Mouse (Mus musculus) kidney, adult 2 months (tissue): ENCODE measurements at regions not wholly inside any gene's neighbourhood (a gene's known extent, or its start where the extent isn't known, plus 50 kb on each side); places are given as distances from the start of the nearest gene placed in this dataset.
A peak's percentile ranks its signal among the peaks of the same experiment; 100 is the strongest.

Source experiments
- DNase-seq: peaks from one replicate; pipeline ENCODE4 v3.0.0; 2021
- H3K27ac ChIP-seq: fragments of 200-500 bp; 2 replicates; pipeline ENCODE4 v1.5.1; 2012; ENCODE audit warnings: low read depth, low read length, control low read depth, inconsistent platforms; ENCODE audit not compliant: insufficient read depth
- H3K27me3 ChIP-seq: fragments of 200-500 bp; replicated peaks from 2 replicates; pipeline ENCODE4 v1.6.1; 2012; ENCODE audit warnings: mild to moderate bottlenecking, moderate library complexity, low read length, inconsistent platforms; ENCODE audit not compliant: control insufficient read depth, insufficient read depth
- H3K36me3 ChIP-seq: fragments of 200-500 bp; 2 replicates; pipeline ENCODE4 v1.6.1; 2012; ENCODE audit warnings: mild to moderate bottlenecking, moderate library complexity, low read length, inconsistent platforms; ENCODE audit not compliant: control insufficient read depth, insufficient read depth
- H3K4me1 ChIP-seq: fragments of 200-500 bp; 2 replicates; pipeline ENCODE4 v1.6.1; 2011; ENCODE audit warnings: low read length; ENCODE audit not compliant: control insufficient read depth, insufficient read depth
- H3K4me3 ChIP-seq: fragments of 200-500 bp; 2 replicates; pipeline ENCODE4 v1.5.1; 2011; ENCODE audit warnings: mild to moderate bottlenecking, low read depth, low read length, control low read depth; ENCODE audit not compliant: insufficient read depth
- CTCF ChIP-seq: fragments of 200-500 bp; conservative IDR thresholded peaks from 2 replicates; pipeline ENCODE4 v1.5.1; 2011; ENCODE audit warnings: low read depth, mild to moderate bottlenecking, control low read depth, low read length, moderate library complexity, mixed read lengths; ENCODE audit not compliant: insufficient read depth, insufficient read length
- POLR2A ChIP-seq: fragments of 200-500 bp; IDR thresholded peaks from one replicate; pipeline ENCODE4 v1.6.1; 2011; ENCODE audit warnings: low read depth, low read length, control low read depth
- WGBS: fragments of 180-500 bp; shearing (Covaris S2); methylation state at CpG from one replicate; pipeline ENCODE4 v1.1.7; 2018; 5-methylcytosine and 5-hydroxymethylcytosine counted together

DNA sequence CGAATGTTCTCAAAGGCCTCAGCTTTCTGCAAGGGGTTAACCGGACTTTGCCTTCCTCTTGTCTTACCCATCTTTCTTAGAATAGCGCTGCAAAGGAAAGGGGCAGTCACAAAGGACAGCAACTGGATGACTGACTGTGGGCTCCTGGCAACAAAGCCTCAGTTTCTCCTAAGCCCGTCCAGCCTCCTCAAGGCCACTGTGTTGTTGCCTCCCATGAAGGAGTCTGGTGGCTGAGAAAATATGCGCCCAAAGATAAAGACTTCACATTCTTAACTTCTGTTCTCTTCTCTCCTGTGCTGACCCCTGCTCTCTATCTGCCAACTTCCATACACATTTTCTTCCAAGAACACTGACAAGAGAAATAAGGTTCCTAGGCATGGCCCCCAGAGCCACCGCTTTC, 76.3 kb upstream of the Otud4 start:
- no peak overlapping the region for H3K4me3 ChIP-seq
- no peak for TF ChIP-seq POLR2A
- TF ChIP-seq CTCF: no peak
- no peaks in the 10 kb centered on the region for H3K4me1 ChIP-seq
- no peaks in the 10 kb centered on the region for H3K36me3 ChIP-seq
- DNase-seq: no peak
- H3K27ac ChIP-seq: no peak overlapping the region
- 88% methylated on average over 6 of the region's 6 CpGs for WGBS
- no peaks in the 10 kb centered on the region for H3K27me3 ChIP-seq

DNA sequence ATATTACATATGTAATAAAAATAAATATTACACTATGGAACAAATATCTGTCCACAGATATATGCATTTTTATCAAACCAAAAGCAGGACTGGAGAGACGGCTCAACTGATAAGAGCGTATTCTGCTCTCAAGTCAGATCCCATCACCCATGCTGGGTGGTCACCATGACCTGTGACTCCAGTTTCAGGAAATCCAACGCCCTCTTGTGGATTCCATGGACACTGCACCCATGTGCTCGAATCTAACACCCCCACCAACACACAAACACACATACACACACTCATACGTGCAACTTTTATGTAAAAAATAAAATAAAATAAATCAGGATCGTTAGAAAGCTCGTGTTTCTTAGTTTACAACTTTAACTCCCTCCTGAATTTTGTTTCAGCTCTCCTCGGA, 76.7 kb upstream of the Otud4 start:
- H3K36me3 ChIP-seq: no peaks in the 10 kb centered on the region
- 79% methylated on average over 8 of the region's 8 CpGs for WGBS
- TF ChIP-seq POLR2A (no peak), CTCF (0 out of 2 replicates have a peak, but pooled peaks have one; percentile 15)
- H3K4me3 ChIP-seq: no peak overlapping the region
- no peak for DNase-seq
- H3K4me1 ChIP-seq: no peaks in the 10 kb centered on the region
- no peaks in the 10 kb centered on the region for H3K27me3 ChIP-seq
- H3K27ac ChIP-seq: no peak overlapping the region

DNA sequence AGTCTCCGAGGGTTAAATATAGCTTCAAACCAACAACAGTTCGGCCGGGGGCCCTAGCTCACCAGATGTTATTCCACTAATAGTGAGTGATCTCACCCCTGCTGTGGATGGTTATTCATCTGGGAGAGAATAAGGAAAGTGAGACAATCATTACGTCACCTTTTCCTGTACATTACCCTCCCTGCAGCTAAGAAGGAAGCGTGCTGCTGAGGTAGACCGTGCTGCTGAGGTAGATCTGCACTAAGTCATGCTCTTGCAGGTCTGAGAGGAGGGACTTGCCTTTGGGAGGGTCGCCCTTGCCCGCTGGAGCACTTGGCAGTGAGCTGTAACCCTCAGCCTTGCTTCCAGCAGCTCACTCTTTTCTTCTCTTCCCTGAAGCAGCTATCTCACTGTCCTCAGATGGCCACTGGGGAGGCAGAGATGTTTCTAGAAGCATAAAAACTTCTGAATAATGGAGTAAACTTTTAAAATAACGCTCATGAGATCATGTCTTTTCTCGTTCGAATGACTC, 77.3 kb upstream of the Otud4 start:
- Histone ChIP-seq H3K4me1 (no peaks in the 10 kb centered on the region), H3K27ac (no peak overlapping the region), H3K4me3 (no peak overlapping the region), H3K36me3 (no peaks in the 10 kb centered on the region), H3K27me3 (no peaks in the 10 kb centered on the region)
- peak; percentile 17 for DNase-seq
- WGBS: 48% methylated on average over 11 of the region's 11 CpGs
- TF ChIP-seq CTCF (no peak), POLR2A (no peak)

DNA sequence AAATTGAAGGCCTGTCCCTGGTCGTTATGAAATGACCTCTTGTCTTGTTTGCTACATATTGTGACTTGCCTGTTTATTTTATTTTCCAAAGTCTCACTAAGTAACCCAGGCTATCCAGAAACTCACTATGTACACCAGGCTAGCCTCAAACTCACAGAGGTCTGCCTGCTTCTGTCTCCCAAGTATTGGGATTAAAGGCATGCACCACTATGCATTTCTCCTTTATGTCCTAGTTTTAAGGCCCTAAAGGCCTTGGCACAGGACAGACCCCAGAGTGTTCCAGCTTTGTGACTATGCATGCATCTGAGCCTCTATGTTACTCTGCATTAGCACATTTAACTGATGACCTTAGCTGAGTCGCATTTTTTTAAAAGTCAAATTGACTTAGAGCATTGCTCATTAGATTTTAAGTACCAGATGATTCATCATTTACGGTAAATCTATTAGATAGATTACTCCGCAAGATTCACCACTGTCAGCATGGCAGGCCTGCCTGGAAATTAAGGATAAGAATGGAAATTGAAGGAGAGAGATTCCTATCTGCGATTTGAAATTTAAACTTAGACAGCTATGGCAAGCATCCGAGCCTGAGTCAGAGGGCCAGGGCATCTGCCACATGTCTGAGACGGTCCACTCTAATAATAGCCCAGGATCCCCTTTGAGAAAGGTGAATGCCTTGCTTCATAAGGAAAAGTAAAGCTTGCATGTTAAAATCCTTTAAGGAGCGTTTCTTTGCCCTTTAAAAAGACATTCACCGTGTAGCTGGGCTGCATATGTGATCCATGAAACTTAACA, 78.0 kb upstream of the Otud4 start:
- H3K27me3 ChIP-seq: no peaks in the 10 kb centered on the region
- no peak overlapping the region for H3K4me3 ChIP-seq
- TF ChIP-seq POLR2A: no peak
- no peak for TF ChIP-seq CTCF
- no peak overlapping the region for H3K27ac ChIP-seq
- no peaks in the 10 kb centered on the region for H3K36me3 ChIP-seq
- H3K4me1 ChIP-seq: no peaks in the 10 kb centered on the region
- no peak for DNase-seq
- whole genome bisulfite sequencing: 66% methylated on average over 9 of the region's 9 CpGs

DNA sequence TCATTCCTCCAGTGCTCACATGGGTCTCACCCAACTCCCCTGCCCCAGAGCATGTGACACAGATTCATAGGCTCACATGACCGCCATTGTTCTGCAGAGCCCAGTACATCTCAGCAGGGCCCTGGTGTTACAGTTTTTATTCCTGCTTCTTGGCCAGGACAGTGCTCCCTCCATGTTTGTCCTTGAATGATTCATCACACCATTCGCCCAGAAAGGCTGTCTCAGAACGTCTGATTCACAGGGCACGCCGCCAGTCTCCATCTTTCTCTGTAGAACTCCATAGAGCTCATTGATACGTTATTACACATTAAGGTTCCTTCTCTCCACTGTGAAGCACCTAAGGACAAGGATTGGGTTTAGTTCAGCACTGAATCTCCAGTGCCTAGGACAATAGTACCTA, 79.9 kb upstream of the Otud4 start:
- H3K27me3 ChIP-seq: no peaks in the 10 kb centered on the region
- no peaks in the 10 kb centered on the region for H3K4me1 ChIP-seq
- no peak overlapping the region for H3K4me3 ChIP-seq
- 93% methylated on average over 6 of the region's 6 CpGs for WGBS
- no peak for DNase-seq
- H3K36me3 ChIP-seq: no peaks in the 10 kb centered on the region
- no peak overlapping the region for H3K27ac ChIP-seq
- no peak for TF ChIP-seq POLR2A

DNA sequence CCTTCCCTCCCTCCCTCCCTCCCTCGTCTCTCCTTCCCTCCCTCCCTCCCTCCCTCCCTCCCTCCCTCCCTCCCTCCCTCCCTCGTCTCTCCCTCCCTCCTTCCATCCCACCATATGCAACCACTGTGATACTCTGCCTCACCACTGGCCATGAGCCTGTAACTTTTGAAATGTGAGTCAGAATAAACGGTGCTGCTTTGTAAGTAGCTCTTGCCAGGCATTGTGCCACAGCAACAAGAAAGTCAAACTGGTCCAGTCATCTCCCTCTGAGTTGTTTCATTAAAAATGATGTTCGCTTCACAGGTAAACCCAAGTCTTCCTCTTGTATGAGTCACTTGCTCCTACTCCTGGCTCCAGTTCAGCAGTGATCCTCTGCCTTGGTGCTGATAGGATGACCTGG, 85.1 kb upstream of the Otud4 start:
- no peaks in the 10 kb centered on the region for H3K36me3 ChIP-seq
- WGBS: 87% methylated on average over 2 of the region's 4 CpGs
- H3K27ac ChIP-seq: no peak overlapping the region
- no peaks in the 10 kb centered on the region for H3K27me3 ChIP-seq
- TF ChIP-seq CTCF (no peak), POLR2A (no peak)
- DNase-seq: no peak
- H3K4me1 ChIP-seq: no peaks in the 10 kb centered on the region
- no peak overlapping the region for H3K4me3 ChIP-seq

DNA sequence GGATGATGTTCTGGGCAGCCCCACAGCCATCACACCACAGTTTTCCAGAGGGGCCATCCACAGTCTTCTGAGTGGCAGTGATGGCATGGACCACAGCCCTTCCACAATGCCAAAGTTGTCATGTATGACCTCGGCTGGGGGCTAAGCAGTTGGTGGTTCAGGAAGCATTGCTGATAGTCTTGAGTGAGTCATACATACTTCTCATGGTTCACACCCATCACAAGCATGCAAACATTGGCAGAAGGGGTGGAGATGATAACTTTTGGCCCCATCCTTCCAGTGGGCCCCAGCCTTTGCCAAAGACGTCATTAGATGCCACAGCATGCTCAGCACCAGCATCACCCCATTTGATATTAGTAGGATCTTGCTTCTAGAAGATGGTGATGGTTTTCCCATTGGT, 89.3 kb upstream of the Otud4 start:
- Histone ChIP-seq H3K4me3 (no peak overlapping the region), H3K36me3 (no peaks in the 10 kb centered on the region), H3K27ac (no peak overlapping the region), H3K4me1 (no peaks in the 10 kb centered on the region), H3K27me3 (no peaks in the 10 kb centered on the region)
- no peak for TF ChIP-seq CTCF
- TF ChIP-seq POLR2A: no peak
- DNase-seq: no peak
- 89% methylated on average over 2 of the region's 2 CpGs for WGBS

DNA sequence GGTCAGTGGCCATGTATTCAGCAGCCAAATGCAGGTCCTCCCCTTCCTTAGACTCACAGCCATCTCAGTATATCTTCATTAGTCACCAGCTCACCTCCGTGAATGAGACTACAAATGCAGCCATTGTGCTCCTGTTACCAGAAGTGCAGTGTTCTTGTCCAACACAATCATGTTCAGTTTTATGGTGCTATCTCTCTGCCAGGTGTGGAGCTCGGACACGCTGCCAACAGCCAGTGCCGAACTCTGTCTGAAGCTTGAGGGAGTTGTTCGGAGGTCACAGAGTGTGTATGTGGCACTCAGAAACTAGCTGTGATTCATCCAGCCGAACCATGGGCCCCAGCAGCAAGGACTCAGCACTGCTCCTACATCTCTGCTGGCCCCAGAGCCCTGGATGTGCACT, 91.3 kb upstream of the Otud4 start:
- H3K27ac ChIP-seq: no peak overlapping the region
- WGBS: 80% methylated on average over 6 of the region's 6 CpGs
- no peaks in the 10 kb centered on the region for H3K4me1 ChIP-seq
- H3K27me3 ChIP-seq: no peaks in the 10 kb centered on the region
- no peak overlapping the region for H3K4me3 ChIP-seq
- DNase-seq: no peak
- TF ChIP-seq CTCF (no peak), POLR2A (no peak)
- no peaks in the 10 kb centered on the region for H3K36me3 ChIP-seq
